Mouse (Mus musculus) heart, embryonic 14.5 days (tissue): ENCODE data around the gene Gtse1. TPM values are rescaled to one million over a fixed set of nuclear protein-coding genes. Genes with fewer than 3 reads are reported as not detected.

Experiments used
- ATAC-seq: fragments of 200-750 bp; cut with Nextera tagmentation; 2 replicates; pipeline ENCODE4 v1.8.0; 2017; ENCODE audit warnings: low read depth, moderate TSS enrichment; ENCODE audit not compliant: insufficient number of reproducible peaks, insufficient read depth, low FRiP score
- H3K27ac ChIP-seq, 2 experiments: fragments of 200-500 bp in 1 of 2; fragments of 300-500 bp in 1 of 2; sonication (generic) in 1 of 2; replicated peaks in 1 of 2; 2 replicates each; pipeline ENCODE4 v1.5.1; 2012 to 2014; ENCODE audit warnings: low read depth in 2 of 2, low read length in 2 of 2, control low read depth in 1 of 2, mild to moderate bottlenecking in 1 of 2, mixed read lengths in 1 of 2; ENCODE audit not compliant: control insufficient read depth in 1 of 2, insufficient read depth in 1 of 2
- H3K27me3 ChIP-seq: fragments of 300-500 bp; sonication (generic); 2 replicates; pipeline ENCODE4 v1.6.1; 2014; ENCODE audit warnings: mild to moderate bottlenecking, low read length, control low read depth; ENCODE audit not compliant: control insufficient read depth, insufficient read depth
- H3K36me3 ChIP-seq: fragments of 300-500 bp; sonication (generic); 2 replicates; pipeline ENCODE4 v1.6.1; 2014; ENCODE audit warnings: mild to moderate bottlenecking, control low read depth, low read length, mixed read lengths; ENCODE audit not compliant: control insufficient read depth, insufficient read depth
- H3K4me1 ChIP-seq, 2 experiments: fragments of 200-500 bp in 1 of 2; fragments of 300-500 bp in 1 of 2; sonication (generic) in 1 of 2; 2 replicates each; pipeline ENCODE4 v1.6.1; 2012 to 2014; ENCODE audit warnings: low read length in 2 of 2, control low read depth in 1 of 2, mixed read lengths in 1 of 2; ENCODE audit not compliant: control insufficient read depth in 2 of 2, insufficient read depth in 2 of 2
- H3K4me2 ChIP-seq: fragments of 300-500 bp; sonication (generic); 2 replicates; pipeline ENCODE4 v1.6.1; 2014; ENCODE audit warnings: mild to moderate bottlenecking, low read length
- H3K4me3 ChIP-seq, 2 experiments: fragments of 200-500 bp in 1 of 2; fragments of 300-500 bp in 1 of 2; sonication (generic) in 1 of 2; 2 replicates each; pipeline ENCODE4 v1.5.1; 2012 to 2014; ENCODE audit warnings: low read length in 2 of 2, mild to moderate bottlenecking in 2 of 2, control low read depth in 1 of 2, low read depth in 1 of 2, moderate library complexity in 1 of 2; ENCODE audit not compliant: control insufficient read depth in 1 of 2, insufficient read depth in 1 of 2
- H3K9ac ChIP-seq: fragments of 300-500 bp; sonication (generic); 2 replicates; pipeline ENCODE4 v1.6.1; 2014; ENCODE audit warnings: mild to moderate bottlenecking, low read length
- H3K9me3 ChIP-seq: fragments of 300-500 bp; sonication (generic); 2 replicates; pipeline ENCODE4 v1.6.1; 2016; ENCODE audit warnings: low read length, control low read depth; ENCODE audit not compliant: control insufficient read depth
- WGBS: fragments of 180-500 bp; shearing (Covaris S2); extraction: QIAGEN DNeasy Blood & Tissue Kit; methylation state at CpG from one replicate; pipeline ENCODE4 v1.1.7; 2014; 5-methylcytosine and 5-hydroxymethylcytosine counted together
- polyA plus RNA-seq: library from polyadenylated mRNA; unstranded; fragments of >200 nt; fragmentation: Nextera tagmentation; extraction: Ambion mirVana; gene quantifications from 2 replicates; pipeline ENCODE4 v1.2.1, GENCODE M21; 2014

Gtse1 gene
- polyA plus RNA-seq, 1 experiment from 2014 or later = 21.8 TPM

DNA sequence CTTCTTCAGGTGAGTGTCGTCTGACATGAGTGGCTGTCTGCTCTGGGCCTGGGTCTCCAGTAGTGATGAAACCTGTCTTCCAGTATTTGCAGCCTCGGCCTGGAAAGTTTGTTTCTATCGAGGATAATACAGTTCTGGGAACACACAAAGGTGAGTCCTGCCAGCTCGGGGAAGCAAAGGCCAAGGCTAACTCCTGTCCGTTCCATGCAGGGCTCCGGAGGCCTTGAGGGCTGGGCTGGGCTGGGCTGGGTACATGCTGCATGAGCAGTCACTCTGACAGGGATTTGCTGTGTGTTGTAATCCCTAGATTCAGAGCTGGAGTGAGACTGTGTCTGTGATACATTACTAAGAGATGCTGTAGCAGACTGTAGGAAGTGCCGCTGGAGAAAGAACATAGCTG lies 34.3 kb downstream of the Gtse1 start:
- Histone ChIP-seq H3K4me3 (no peak overlapping the region), H3K9me3 (no peaks in the 10 kb centered on the region), H3K4me2 (no peak overlapping the region), H3K27me3 (no peaks in the 10 kb centered on the region), H3K9ac (no peak overlapping the region), H3K27ac (no peak overlapping the region), H3K4me1 (peaks cover 4 to 6% of the 10 kb centered on the region in 2 experiments; a peak in 2 of 4 replicates), H3K36me3 (peaks cover 95% of the 10 kb centered on the region)
- WGBS = 89% methylated on average over 7 of the region's 7 CpGs
- no peak for ATAC-seq

DNA sequence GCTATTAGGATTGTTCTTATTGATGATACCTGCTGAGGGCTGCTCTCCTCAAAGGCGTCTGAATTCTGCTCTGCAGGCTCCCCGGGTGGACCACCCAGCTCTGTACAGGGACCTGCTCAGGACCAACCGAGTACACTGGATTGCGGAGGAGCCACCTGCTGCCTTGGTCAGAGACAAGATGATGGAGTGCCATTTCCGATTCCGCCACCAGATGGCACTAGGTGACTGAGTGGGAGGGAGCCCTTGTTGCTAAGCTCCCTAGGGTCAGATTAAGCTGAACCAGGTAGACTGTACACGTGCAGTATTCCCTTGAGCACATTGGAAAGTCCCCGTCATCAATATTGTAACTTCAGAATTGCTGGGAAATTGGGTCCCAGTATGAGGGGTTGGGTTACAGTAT lies 36.7 kb downstream of the Gtse1 start:
- Histone ChIP-seq H3K4me1 (peaks cover 4 to 5% of the 10 kb centered on the region in 2 experiments; a peak in 2 of 4 replicates), H3K4me3 (no peak overlapping the region), H3K9me3 (no peaks in the 10 kb centered on the region), H3K4me2 (no peak overlapping the region), H3K36me3 (peaks cover 90% of the 10 kb centered on the region), H3K9ac (no peak overlapping the region), H3K27me3 (no peaks in the 10 kb centered on the region), H3K27ac (no peak overlapping the region)
- 17% methylated on average over 8 of the region's 8 CpGs for WGBS
- no peak for ATAC-seq

DNA sequence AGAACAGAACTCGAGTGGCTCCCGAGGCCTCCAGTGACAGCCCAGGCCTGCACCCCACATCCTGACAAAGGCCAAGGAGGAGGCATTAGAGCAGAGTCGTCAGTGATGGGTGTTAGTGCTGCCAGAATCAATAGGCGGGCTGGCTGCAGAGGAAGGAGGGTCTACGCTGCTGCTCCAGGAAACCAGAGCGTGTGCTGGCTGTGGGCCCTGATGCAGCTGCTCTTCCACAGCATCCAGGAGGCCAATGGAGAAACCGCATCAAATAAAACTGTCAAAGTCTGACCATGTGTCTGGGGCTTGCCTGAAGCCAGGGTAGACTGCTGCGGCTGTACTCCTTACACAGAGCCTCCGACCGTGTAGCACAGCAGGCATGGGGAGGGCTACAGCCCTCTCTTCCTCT lies 37.6 kb downstream of the Gtse1 start:
- H3K27ac ChIP-seq = no peak overlapping the region
- H3K4me2 ChIP-seq = no peak overlapping the region
- no peak for ATAC-seq
- 83% methylated on average over 10 of the region's 10 CpGs for WGBS
- peaks cover 0 to 4% of the 10 kb centered on the region in 2 experiments; a peak in 1 of 4 replicates for H3K4me1 ChIP-seq
- H3K4me3 ChIP-seq = no peak overlapping the region
- H3K9me3 ChIP-seq = no peaks in the 10 kb centered on the region
- H3K36me3 ChIP-seq = peaks cover 82% of the 10 kb centered on the region
- H3K27me3 ChIP-seq = no peaks in the 10 kb centered on the region
- no peak overlapping the region for H3K9ac ChIP-seq

DNA sequence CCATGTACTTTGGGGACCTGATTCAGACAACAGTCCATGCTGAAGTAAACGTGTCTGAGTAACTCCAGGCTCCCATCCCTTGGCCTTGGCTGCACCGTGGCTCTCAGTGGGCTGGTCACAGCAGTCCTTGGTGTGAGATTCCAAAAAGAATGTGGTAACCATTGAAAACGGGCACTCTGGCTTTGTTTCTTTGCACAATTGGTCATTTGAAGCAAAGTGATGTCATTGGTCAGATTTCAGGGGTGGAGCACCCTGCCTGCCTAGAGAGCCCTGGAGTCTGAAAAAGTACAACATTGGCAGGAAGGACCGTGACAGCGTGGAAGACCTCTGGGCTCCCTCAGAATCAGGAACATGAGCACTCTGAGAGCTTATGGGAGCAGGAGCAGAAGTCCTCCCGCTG lies 39.9 kb downstream of the Gtse1 start:
- Histone ChIP-seq H3K4me2 (no peak overlapping the region), H3K4me3 (no peak overlapping the region), H3K9ac (no peak overlapping the region), H3K36me3 (peaks cover 60% of the 10 kb centered on the region), H3K9me3 (no peaks in the 10 kb centered on the region), H3K27ac (no peak overlapping the region), H3K27me3 (no peaks in the 10 kb centered on the region), H3K4me1 (no peaks in the 10 kb centered on the region)
- ATAC-seq = no peak
- 76% methylated on average over 6 of the region's 6 CpGs for WGBS

DNA sequence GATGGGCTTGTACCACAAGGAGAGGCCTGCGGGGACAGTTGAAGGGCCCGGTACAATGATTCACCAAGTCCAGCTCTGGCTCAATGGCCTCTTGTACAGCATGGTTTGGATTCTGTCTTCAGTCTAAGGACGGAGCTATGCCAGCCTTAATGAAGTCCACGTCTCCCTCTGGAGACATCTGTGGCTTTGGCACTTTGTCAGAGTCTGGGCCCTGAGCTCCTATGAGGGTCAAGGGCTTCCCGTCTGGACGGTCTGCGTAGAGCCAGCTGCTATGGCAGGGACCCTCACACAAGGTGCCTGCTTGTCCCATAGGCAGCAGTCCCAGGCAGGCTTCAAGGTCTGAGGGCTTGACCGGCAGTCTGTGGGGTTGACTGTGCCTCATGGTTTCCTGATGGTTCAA lies 40.8 kb downstream of the Gtse1 start:
- no peaks in the 10 kb centered on the region for H3K9me3 ChIP-seq

DNA sequence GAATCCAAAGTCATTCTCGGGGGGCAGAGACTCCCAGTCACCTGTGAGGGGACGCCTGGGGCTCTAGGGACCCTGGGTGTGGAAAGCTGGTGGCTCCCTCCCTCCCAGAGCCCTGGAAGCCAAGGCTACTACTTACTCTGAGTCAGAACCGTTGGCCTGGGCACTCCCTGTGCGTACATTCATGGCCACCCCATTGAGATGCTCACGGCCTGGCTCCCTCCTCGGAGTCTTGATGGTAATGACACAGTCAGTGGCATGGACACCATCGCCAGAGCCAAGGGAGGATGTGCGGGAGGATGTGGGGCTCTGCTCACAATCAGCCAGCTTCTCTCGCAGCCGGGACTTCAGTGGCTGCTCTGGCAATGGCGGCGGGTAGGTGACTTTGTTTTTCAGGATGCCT lies 41.3 kb downstream of the Gtse1 start:
- Histone ChIP-seq H3K27me3 (no peaks in the 10 kb centered on the region), H3K27ac (no peak overlapping the region), H3K9me3 (no peaks in the 10 kb centered on the region), H3K9ac (no peak overlapping the region), H3K4me2 (no peak overlapping the region), H3K4me3 (no peak overlapping the region), H3K36me3 (peaks cover 46% of the 10 kb centered on the region), H3K4me1 (no peaks in the 10 kb centered on the region)
- 70% methylated on average over 12 of the region's 12 CpGs for WGBS
- no peak for ATAC-seq

More for the DNA sequence above, 40.8 kb downstream of the Gtse1 start:
- no peak for ATAC-seq
- H3K36me3 ChIP-seq = peaks cover 51% of the 10 kb centered on the region
- H3K27me3 ChIP-seq = no peaks in the 10 kb centered on the region
- 88% methylated on average over 8 of the region's 8 CpGs for WGBS
- no peak overlapping the region for H3K9ac ChIP-seq
- H3K4me2 ChIP-seq = no peak overlapping the region
- H3K4me1 ChIP-seq = no peaks in the 10 kb centered on the region
- H3K4me3 ChIP-seq = no peak overlapping the region
- no peak overlapping the region for H3K27ac ChIP-seq

DNA sequence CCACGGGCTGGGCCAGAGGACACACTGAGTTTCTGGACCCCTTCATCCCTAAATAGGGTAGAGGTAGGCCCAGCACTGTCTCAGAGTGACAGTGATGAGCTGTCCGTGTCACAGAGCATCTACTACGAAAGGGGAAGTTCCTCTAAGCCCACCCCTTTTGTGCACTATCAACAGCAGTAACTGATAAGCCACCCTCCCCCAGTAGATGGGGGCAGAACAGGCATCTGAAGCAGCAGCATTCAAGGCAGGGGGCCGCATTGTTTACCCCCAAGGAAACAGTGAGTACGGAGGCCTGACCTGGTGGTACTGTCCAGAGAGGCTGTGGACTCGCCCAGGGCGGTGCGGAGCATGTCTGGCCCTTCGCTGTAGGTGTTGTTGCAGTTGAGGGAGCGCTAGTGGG lies 43.0 kb downstream of the Gtse1 start:
- 62% methylated on average over 10 of the region's 10 CpGs for WGBS
- no peak overlapping the region for H3K4me3 ChIP-seq
- H3K27me3 ChIP-seq = no peaks in the 10 kb centered on the region
- no peak overlapping the region for H3K4me2 ChIP-seq
- no peak overlapping the region for H3K27ac ChIP-seq
- ATAC-seq = no peak
- H3K9ac ChIP-seq = no peak overlapping the region
- H3K4me1 ChIP-seq = no peaks in the 10 kb centered on the region
- H3K9me3 ChIP-seq = no peaks in the 10 kb centered on the region
- peaks cover 31% of the 10 kb centered on the region for H3K36me3 ChIP-seq

DNA sequence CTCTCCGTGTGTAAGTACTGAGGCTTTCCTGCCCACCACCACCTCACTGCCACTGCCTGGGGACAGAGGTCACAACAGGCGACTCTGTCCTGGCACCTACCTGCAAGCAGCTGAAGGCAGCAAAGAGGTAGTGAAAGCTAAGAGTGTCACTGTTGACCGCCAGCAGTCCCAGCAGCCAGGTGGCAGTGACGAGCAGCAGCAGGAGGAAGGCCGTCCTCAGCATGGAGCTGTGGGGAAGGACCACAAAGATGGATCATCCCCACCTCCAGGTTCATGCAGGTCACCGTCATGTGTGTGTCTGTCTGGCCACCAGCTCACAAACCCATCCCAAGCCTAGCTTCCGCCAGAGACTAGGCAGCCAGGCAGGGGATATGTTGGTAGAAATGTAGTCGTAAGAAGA lies 44.3 kb downstream of the Gtse1 start:
- Histone ChIP-seq H3K9me3 (no peaks in the 10 kb centered on the region), H3K27me3 (no peaks in the 10 kb centered on the region), H3K4me1 (no peaks in the 10 kb centered on the region), H3K27ac (no peak overlapping the region), H3K4me2 (no peak overlapping the region), H3K4me3 (no peak overlapping the region), H3K36me3 (peaks cover 19% of the 10 kb centered on the region), H3K9ac (no peak overlapping the region)
- ATAC-seq = no peak
- 57% methylated on average over 8 of the region's 8 CpGs for WGBS
